Mouse (Mus musculus): ENCODE data around the gene Lix1l.
"Not testable (repeated sequence)": the region's sequence is repeated elsewhere in the genome, so short reads cannot be mapped to it uniquely, and the experiment has no call there.

Lix1l gene

DNA sequence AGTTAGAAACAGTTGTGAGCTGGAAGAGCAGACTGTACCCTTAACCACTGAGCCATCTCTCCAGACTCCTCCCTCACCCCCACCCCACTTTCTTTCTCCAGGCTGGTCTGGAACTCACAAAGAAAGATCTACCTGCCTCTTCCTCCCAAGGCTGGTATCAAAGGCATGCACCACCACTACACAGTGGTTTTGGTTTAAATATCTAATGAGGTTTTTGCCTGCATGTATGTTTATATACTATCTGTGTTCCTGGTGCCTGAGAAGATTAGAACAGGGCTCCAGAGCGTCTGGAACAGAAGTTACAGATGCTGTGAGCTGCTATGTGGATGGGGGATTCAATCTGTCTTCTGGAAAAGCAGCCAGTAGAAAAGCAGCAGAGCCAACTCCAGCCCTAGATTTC, 33.1 kb downstream of the Lix1l start:
- DNase-seq: no peak

DNA sequence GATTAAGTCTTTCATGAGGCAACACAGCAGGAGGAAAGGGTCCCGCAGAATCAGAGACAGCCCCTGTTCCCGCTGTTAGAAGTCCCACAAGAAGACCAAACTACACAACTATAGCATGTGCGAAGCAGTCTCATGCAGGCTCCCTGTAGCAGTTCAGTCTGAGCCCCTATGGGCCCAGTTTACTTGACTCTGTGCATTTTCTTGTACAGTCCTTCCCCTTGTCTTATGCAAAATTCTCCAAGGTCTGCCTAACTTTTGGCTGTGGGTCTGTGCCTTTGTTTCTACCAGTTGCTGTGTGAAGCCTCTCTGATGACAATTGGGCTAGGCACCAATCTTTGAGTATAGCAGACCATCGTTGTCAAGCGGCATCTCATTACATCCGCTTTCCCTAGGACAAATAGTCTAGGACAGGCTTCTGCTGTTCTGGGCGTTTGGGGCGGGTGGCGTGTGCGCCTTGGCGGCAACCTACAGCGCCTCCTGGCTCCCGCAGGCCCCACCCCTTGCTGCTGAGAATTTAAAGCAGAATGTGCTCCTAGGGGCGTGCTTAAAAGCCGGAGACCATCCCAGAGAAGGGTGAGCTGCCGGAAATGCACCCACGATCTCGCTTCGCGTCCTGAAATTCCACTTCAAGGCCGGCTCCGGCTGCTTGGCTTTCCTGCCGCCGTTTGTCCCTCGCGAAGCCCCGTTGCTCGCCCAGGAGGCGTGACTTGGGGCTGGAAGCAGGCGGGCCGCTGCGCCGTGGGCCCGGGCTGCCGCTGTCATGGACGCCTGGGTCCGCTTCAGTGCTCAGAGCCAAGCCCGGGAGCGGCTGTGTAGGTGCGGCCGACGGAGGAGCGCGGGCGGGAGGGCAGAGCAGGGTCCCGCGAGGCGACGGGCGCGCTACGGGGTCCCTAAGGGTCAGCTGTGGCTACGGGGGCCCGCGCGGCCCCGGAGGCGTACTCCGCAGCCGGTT, 34.3 kb downstream of the Lix1l start, which contains the start of the genes Pex11b and Gm42957:
TSS of gene Pex11b (plus strand) at position 449 of the 952 bp plus-strand sequence.
TSS of gene Gm42957 (plus strand) at position 547 of the 952 bp plus-strand sequence.
- DNase-seq: peak; percentile 85

DNA sequence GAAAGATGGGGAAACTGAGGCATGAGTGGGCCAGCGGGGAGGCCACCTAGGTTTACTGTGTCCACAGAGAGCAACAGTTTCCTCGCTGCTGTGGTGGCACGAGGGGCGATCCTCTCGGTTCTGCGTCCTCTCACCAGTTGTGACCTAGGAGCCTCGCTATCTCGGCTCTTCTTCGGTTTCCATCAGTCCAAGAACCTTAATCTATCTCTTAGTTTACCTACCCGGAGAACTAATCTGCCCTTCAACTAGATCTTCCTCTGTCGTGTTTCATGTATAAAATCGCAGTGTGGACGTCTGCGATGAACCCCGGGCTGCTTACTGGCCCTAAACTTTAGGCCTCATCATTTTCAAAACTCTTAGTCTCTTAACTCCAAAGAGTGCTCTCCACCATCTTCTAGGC, 35.0 kb downstream of the Lix1l start:
- no peak for DNase-seq

DNA sequence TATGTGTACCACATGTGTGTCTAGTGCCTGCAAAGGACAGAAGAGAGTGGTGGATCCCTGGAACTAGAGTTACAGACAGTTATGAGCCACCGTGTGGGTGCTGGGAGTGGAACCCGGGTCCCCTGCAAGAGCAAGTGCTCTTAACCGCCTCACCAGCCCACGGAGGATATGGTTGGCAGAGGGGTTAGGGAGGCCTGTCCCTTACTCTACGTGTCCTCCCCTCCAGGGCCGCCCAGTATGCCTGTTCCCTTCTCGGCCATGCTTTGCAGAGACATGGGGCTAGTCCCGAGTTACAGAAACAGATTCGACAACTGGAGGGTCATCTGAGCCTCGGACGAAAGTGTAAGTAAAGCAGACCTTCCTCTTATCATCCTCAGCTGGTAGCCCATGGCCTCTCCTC, 35.5 kb downstream of the Lix1l start:
- no peak for DNase-seq

DNA sequence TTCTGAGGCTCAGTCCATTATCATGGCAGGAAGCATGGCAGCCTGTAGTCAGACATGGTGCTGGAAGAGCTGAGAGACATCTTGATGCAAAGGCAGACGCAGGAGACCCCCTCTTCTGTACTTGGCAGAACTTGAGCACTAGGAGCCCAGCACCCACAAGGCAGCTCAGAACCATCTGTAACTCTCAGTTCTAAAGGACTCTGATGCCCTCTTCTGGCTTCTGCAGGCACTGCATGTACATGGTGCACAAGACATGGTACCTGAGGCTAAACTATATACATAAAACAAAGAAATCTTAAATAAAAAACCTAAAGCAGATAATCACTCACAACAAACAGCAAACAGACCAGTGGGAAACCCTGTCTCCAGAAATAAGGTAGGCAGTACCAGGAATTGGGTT, 38.3 kb downstream of the Lix1l start:
- DNase-seq: peak; percentile 78

DNA sequence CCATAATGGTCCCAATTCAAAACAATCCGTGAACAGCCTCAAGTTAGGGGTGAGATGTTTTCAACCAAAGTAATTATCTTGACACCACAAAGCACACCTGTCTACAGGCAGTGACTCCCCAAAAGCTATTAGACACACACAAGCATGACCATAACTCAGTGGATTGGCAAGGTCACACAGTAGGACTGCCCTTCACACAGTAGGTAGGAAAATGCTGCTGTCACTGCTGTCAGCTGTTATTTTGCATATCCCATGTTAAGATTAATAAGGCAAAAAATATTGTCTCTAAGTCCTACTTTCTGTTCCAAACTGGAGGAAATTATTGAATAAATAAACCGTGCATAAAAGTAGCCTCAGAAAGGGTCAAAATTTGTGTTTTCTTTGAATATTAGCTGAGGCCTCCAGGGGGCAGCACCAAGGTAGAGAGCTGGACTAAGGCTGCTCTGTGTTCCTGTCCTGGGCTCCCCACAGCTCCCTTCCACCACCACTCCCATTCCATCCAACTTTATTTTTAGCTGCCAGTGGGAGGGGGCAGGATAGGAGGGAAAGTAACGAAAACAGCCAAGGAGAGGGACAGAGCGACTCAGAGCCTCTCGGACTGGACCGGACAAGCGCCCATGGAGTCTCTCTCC, 44.2 kb downstream of the Lix1l start, which contains the start of gene Itga10:
TSS of gene Itga10 (plus strand) at position 567 of the 632 bp plus-strand sequence.
- DNase-seq: peak; percentile 15

DNA sequence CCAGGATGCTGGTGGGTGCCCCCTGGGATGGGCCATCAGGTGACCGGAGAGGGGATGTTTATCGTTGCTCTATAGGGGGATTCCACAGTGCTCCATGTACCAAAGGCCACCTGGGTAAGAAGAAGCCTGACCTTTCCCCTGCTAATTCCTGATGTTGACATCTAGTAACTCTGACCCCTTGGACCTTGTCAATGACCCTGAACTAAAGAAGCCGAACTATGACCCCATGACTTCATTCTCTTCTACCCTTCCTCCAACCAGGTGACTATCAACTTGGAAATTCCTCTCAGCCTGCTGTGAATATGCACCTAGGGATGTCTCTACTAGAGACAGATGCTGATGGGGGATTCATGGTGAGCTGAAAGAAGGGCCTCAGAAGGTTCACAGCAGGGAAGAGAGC, 46.4 kb downstream of the Lix1l start:
- DNase-seq: no peak

DNA sequence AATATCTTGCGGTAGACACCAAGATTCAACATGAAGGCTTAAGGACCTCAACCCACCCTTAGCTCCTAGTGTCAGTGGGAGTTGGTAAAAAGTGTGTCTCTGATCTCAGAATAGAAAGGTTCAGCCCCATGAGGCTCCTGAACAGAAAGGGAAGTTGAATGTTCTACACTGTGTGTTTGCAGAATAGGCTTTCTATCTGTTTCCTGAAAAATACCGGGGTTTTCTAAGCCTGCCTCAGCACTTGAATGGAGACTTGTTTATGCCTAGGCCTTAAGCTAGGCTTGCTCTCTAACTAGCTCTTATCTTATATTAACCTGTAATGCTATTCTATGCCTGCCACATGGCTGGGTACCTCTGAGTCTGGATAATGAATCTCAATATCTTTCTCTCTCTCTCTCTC, 60.0 kb downstream of the Lix1l start:
- no peak for DNase-seq

DNA sequence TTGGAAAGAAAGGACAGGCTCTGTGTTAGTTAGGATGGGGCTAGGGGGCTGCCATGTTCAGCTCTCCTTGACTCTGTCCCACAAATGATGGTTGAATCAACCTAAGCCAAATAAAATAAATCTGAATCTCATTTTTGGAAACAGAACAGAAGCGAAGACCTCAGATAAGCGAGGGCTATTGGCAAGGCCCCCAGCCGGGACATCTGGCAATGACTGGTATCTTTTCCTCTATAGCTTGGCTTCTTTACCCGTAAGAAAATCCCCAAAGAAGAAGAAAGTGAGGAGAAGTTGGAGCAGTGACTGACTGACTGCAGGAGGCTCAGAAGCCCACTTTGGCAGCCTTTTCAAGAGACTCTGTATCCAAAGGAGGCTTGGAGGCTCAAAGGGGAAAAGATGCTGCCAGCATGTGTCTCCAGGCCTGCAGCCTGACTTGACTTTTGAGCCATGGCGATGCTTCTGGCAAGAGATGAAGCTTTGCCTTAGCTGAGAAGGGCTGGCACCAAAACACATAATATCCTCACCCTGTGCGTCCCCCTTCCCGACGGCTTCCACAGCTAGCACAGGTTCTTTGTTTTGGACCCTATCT, 61.9 kb downstream of the Lix1l start:
- DNase-seq: no peak

DNA sequence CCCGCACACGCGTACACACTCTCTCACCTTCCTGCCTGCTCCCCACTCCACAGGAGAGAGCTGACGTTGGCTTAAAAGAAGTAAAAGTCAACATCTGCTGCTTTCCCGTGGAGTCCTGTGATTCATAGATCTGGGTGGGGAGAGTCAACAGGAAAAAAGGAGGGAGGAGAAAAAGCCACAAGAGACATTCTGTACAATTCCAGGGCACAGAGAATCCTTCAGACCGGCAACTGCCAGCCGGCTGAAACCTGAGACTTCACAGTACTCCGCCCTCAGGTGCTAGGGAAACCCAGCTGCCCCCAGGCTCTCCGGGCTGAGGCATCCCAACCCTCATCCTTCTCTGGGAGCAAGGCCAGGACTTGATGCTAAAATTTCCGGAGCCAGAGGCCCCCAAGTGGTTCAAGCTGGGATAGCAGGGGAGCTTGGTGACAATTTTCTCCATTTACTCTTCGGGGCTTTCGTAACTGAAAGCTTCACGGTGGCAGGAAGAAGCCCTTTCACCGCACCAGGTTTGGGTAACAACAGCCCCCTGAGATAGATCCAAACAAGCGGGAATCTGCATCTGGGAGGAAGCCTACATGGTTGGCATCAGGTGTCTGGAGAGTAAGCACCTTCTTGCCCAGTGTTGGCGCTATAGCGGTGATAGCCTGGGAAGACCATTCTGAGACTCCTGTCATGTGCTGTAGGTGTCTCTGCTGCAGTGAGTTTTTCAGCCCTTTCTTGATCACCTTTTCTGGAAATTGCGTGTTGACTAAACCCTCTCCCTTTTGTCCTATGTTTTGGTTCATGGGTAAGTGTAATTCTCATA, 62.7 kb downstream of the Lix1l start:
- DNase-seq: peak; percentile 67

DNA sequence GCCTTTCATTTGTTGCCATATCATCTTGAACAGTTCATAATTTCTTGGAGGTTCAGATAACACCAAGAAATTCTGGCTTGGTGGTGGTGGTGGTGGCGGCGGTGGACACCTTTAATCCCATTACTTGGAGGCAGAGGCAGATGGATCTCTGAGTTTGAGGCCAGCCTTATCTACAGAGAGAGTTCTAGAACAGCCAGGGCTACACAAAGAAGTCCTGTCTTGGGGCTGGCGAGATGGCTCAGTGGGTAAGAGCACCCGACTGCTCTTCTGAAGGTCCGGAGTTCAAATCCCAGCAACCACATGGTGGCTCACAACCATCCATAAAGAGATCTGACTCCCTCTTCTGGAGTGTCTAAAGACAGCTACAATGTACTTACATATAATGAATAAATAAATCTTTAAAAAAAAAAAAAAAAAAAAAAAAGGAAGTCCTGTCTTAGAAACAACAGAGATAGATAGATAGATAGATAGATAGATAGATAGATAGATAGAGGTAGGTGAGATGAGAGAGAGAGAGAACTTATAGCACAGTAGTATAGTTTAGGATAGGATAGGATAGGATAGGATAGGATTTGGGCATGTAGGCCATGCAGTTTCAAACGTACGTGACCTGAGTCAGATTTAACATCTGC, 64.9 kb downstream of the Lix1l start:
- not testable (repeated sequence) for DNase-seq

DNA sequence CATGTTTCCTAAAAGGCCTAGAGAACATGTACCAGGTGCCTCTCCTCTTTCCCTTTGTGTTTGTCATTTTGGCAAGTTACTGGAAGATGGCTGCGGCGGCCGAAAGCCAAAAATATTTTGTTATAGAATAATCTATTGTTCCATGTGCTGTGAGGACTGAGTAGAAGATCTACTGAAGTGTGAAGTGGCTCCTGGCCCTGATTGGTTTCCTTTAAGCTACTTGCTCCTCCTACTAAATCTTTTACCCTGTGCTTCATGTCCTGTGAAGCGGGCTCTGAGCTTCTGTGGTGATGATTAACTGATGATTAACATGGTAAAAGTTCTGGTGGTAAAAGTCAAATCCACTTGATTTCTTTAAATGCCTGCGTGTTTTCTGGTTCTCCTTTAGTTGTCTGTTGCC, 66.0 kb downstream of the Lix1l start:
- DNase-seq: no peak

DNA sequence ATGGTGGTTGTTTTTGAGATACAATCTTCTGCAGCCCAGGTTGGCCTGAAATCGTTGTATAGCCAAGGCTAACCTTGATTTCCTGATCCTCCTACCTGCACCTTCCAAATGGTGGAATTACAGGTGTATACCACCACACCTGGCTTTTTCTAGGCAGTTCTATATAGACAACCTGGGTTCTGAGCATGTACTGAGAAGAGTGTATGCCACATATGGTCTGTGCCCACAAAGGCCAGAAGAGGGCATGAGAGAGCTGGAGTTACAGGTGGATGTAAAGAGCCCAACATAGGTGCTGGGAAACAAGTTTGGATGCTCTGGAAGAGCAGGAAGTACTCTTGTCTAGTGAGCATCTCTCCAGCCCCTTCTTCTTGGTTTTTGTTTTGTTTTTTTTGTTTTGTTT, 66.4 kb downstream of the Lix1l start:
- peak; percentile 34 for DNase-seq

DNA sequence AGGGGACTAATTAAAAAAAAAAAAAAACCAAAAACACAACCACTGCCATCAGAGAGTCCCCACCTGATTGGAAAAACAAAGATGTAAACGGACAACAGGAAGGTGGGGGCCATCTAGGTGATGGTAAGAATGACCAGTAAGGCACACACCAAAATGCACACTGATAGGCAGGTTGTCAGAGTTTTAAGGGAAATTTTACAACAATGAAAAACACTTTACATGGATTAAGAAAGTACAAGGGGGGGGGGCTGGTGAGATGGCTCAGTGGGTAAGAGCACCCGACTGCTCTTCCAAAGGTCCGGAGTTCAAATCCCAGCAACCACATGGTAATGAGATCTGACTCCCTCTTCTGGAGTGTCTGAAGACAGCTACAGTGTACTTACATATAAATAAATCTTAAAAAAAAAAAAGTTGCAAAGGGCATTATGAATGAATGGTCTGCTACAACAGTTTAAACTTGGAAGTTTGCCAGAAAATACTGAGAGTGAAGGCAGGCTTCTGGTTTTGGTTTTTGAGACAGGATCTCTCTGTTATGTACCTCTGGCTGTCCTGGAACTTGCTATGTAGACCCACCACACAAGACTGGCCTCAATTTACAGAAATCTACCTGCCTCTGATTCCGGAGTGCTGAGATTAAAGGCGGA, 67.6 kb downstream of the Lix1l start:
- no peak for DNase-seq

DNA sequence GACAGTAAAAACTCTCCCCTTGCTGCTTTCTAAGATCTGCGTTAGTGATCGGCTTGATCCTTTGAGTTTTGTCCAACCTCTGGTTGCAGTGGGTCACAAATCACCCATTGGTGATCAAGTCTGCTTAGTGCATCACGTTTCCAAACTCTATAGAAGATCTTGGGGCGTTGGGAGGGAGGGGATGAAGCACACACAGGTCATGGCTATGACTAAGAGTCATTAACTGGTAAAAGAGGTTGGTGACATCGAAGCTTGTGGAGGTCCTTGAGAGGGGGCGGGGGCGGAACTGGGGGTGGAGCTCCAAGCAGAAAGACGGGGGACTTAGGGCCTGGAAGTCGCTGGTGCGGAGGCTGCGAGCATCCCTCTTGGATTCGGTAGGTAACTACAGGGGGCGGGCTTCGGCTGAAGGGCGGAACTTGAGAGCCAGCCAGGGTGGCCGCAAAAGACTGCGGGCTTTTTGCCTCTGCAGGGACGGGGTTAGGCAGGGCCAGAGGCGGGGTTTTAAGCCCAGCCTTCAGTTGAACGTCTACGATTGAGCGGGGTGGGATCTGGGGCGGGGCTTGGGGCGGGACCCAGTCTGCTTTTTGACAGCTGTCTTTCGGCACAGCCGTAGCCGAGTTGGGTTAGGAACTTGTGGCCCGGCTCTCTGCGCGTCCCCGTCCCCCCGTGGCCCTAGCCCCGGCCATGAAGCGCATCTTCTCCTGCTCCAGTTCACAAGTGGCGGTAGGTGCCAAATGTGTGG, 68.9 kb downstream of the Lix1l start, which contains the start of gene Ankrd35:
TSS of gene Ankrd35 (plus strand) at position 405 of the 742 bp plus-strand sequence.
- DNase-seq: peak; percentile 88

DNA sequence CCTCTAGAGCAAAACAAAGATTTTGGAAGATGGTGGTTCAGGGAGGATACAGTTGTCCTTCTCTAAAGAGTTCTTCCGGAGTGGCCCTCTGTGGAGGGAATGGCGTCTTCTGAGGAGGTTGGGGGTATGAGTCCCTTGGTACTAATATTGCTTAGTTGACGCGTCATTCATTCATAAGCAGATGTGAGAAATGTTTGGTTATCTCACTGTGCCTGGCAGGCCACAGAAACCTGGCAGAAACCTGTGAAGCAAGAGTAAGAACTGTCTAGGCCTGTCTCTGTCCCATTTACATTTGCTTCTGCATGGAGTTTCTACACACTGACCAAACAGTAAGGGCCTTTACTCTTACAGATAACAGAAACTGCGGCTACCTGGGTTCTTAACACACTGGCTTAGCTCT, 70.6 kb downstream of the Lix1l start:
- no peak for DNase-seq

DNA sequence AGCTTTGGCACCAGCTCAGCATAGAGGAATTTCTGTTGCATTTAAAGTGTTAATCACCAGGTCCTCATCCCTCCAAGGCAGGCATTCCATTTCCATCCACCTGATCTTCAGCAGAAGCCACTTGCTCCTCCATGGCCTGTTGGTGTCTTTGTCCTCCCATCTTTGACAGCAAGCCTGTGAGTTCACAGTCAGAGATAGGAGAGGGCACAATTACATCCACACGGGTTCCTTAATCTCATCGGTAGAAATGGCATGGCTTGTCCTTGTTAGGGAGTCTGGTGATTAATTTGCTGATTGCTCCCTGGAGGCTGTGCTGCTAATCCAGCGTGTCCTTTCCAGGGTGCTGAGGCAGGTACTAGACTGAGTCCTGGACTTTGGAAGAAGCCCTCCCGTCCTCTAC, 72.6 kb downstream of the Lix1l start:
- DNase-seq: no peak

DNA sequence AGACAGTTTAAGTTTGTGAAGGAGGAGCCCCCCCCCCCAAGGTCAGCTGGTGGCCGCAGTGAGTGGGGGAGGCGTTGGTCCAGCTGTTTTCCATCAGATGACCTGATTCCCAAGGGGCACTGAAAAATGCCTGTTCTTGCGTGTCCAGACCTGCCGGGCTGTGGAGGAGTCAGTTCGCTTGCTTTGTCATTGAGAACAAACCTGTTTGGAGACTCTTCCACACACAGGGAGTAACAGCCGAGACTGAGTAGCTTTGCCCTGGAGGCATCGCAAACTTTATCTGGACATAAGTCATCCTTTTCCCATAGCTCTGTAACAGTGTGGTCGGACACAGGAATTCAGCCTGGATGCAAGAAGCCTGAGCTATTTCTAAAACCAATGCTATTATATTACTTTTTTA, 73.5 kb downstream of the Lix1l start:
- no peak for DNase-seq

DNA sequence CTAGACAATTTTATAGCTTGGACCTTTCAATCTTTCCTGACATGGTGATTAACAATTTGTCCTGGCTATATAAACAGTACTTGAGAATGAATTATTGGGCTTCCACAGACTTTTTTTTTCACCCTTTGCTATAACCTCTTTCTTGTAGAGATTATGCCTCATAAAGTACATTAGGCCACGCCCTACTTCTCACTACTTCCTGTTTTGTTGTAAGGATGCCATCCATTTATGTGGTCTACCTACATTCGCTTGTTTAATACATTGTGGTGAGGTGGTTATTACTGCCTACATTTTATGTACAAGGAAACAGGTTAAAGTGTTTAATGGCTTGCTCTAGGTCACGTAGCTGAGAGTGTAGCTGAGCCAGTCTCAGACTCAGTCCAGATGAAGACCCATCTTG, 74.2 kb downstream of the Lix1l start:
- DNase-seq: no peak

DNA sequence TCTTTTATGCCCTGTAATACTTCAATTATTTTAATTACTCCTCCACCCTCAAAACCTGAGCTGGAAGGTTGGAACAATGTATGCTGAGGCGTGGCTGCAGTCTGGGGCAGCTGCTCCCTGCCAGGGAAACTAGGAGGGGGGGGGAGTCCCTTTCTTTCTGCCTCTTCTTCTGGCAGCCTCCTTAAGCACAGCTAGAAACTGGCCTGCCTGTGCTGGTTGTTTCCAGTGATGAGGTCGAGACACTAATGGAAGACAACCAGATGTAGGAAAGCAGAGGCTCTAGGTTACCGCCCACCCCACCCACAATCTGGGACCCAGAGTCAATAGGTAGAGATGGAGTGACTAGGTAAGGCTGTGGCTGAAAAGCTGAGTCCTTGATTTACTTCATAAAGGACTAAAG, 74.7 kb downstream of the Lix1l start:
- DNase-seq: no peak

All from liver (tissue).